Comparison of ENCODE assay signal across 8 mouse cellular contexts in the genomic region with DNA sequence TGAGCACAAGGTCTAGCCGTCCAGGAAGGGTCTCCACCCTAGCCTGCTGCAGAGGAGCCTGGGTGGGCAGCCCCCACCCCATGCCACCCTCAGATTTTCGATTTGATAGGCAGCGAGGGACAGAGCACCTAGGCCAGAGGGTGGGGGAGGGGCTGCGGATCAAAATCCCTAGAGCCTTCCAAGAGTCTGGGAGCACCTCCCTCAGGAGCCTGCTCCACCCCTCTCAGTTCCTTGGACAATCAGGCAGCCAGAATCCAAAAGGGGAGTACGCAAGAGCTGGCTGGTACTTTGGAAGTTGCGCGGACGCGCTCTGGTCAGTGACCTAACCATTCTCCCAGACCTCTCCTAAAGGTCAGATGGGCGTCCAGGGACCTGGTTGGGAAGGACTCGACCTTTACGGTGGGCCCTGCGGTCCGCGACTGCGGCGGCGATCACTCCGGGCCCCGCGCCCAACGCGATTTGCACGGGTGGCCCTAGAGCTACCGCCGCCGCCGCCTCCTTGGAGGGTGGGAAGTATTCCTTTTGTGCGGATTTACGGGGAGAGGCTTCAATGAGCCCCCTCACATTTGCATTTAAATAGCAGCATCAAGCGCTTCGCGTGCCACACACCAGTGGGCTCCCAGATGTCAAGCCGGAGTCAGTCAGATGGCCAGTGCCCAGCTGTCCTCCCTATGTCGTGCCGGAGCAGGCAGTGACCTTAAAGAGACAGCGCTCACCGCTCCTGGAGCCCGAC. TPM values are rescaled to one million over a fixed set of nuclear protein-coding genes. Genes with fewer than 3 reads are reported as not detected.
DNase-seq lines count a peak whose midpoint lies in the region; ATAC-seq and TF ChIP-seq lines count a peak whose summit lies in the region.

No protein-coding gene starts in this region.

- peaks cover 67% of the 10 kb centered on the region for H3K27me3 ChIP-seq in midbrain, embryonic 13.5 days

- peak; percentile 24 for ATAC-seq in midbrain, embryonic 13.5 days

- no peaks in the 10 kb centered on the region for H3K4me1 ChIP-seq in ES-E14 (ENCODE audit: control insufficient read depth in 2 of 2, insufficient read depth in 2 of 2, low read length in 2 of 2, poor library complexity in 1 of 2)
- peaks cover 77% of the 10 kb centered on the region for H3K4me1 ChIP-seq in midbrain, embryonic 13.5 days (replicated peaks)

- intact Hi-C loops in left cerebral cortex, postnatal 10 days (cut with DNase I), result loop anchor here (5.0 kb wide), 2 partner anchors 70 to 110 kb away; no protein-coding TSS in a partner anchor

- no peak for DNase-seq in ES-E14 (ENCODE audit: low read depth, low spot score)
- DNase-seq in embryo, embryonic 10 days (ENCODE audit: low spot score), result peak; percentile 75
- DNase-seq in heart, postnatal 4 days, result peak; percentile 28
- no peak for DNase-seq in urinary bladder, adult 2 months (ENCODE audit: low spot score)
- no peak for DNase-seq in Muller cell, postnatal 12 days (ENCODE audit: inconsistent ontology term)
- DNase-seq in left cerebral cortex, adult 18-20 months (ENCODE audit: low spot score in 2 of 2), result no peak
- DNase-seq in left cerebral cortex, postnatal 10 days (ENCODE audit: extremely low spot score in 1 of 2, low spot score in 2 of 2), result no peak

- no peaks in the 10 kb centered on the region for H3K9me3 ChIP-seq in ES-E14 (ENCODE audit: control insufficient read depth, insufficient read depth, low read depth, low read length)
- H3K9me3 ChIP-seq in midbrain, embryonic 13.5 days, result no peaks in the 10 kb centered on the region

- in situ Hi-C loops in ES-E14 (cut with MboI; ENCODE audit: low sequenced_read_pairs in 2 of 2, unreplicated experiment in 2 of 2), result loop anchor here in 1 of 2 experiments (10.0 to 25.0 kb wide), 2 partner anchors 722 to 830 kb away; no protein-coding TSS in a partner anchor

- H3K36me3 ChIP-seq in ES-E14 (ENCODE audit: control insufficient read depth, insufficient read depth, low read length, poor library complexity, severe bottlenecking), result no peaks in the 10 kb centered on the region
- H3K36me3 ChIP-seq in midbrain, embryonic 13.5 days, result no peaks in the 10 kb centered on the region

- peak overlapping the region; percentile 33 to 39; a peak in 2 of 4 replicates for H3K4me3 ChIP-seq in ES-E14 (ENCODE audit: insufficient read depth in 1 of 2, low read depth in 1 of 2, low read length in 2 of 2, poor library complexity in 1 of 2, severe bottlenecking in 1 of 2)
- H3K4me3 ChIP-seq in midbrain, embryonic 13.5 days (replicated peaks), result peak overlapping the region; percentile 78

- WGBS in midbrain, embryonic 13.5 days, result 1% methylated on average over 39 of the region's 39 CpGs

- H3K9ac ChIP-seq in ES-E14 (ENCODE audit: insufficient read depth, low read depth, low read length, poor library complexity, severe bottlenecking), result no peak overlapping the region
- peak overlapping the region; percentile 87 for H3K9ac ChIP-seq in midbrain, embryonic 13.5 days (replicated peaks)

- no peak overlapping the region for H3K27ac ChIP-seq in ES-E14 (ENCODE audit: insufficient read depth, low read depth, low read length, poor library complexity, severe bottlenecking)
- H3K27ac ChIP-seq in midbrain, embryonic 13.5 days, result peak overlapping the region; percentile 98

- H3K4me2 ChIP-seq in midbrain, embryonic 13.5 days (replicated peaks), result peak overlapping the region; percentile 77

TF ChIP-seq in ES-E14, 5 proteins besides CTCF, POLR2A, EP300 and RAD21:
- no peak for TF ChIP-seq HCFC1 (IDR thresholded peaks at IDR 0.05; ENCODE audit: borderline replicate concordance, insufficient read depth, low read length)
- TF ChIP-seq ZNF384 (IDR thresholded peaks at IDR 0.05; ENCODE audit: low read depth, low read length), result no peak
- no peak for TF ChIP-seq ZC3H11A (IDR thresholded peaks at IDR 0.05; ENCODE audit: borderline replicate concordance, low read depth, low read length)
- no peak for TF ChIP-seq CHD2 (IDR thresholded peaks at IDR 0.05; ENCODE audit: low read depth, low read length)
- no peak for TF ChIP-seq MAFK (IDR thresholded peaks at IDR 0.05; ENCODE audit: insufficient read depth, low read depth, low read length)

RNA-seq across cellular contexts. Expression of a gene that starts 2.8 kb away (rescaled TPM):
- total RNA-seq in ES-E14 (2012; rRNA removed), result 0.16 and 0.22 TPM in 2 replicates
- total RNA-seq in heart, postnatal 4 days (2021), result 10 to 100 TPM; 18.7 to 20.1 TPM
- 18.1 and 18.2 TPM in 2 replicates for polyA plus RNA-seq in midbrain, embryonic 13.5 days (2015; fragmentation: Nextera tagmentation; extraction: Ambion mirVana)
- 1.1 and 1.2 TPM in 2 replicates for polyA plus RNA-seq in urinary bladder, adult 2 months (2012; rRNA removed)
- total RNA-seq in left cerebral cortex, adult 18-20 months (2021), result under 1 TPM; 0.30 to 0.63 TPM
- under 1 TPM; 0.77 to 0.79 TPM for total RNA-seq in left cerebral cortex, postnatal 10 days (2021)

Comparison
In these comparisons a context has a peak if more than half of its experiments do, and no peak if none do; other contexts are left out.
1. DNase-seq: peak in embryo, embryonic 10 days (single experiment) and heart, postnatal 4 days (single experiment); none in ES-E14 (single experiment), urinary bladder, adult 2 months (single experiment), Muller cell, postnatal 12 days (single experiment), left cerebral cortex, adult 18-20 months (0 of 2) and left cerebral cortex, postnatal 10 days (0 of 2).
2. RNA of a gene that starts 2.8 kb away (total RNA-seq): 18.7 to 20.1 TPM in heart, postnatal 4 days; 0.77 to 0.79 TPM in left cerebral cortex, postnatal 10 days, 0.30 to 0.63 TPM in left cerebral cortex, adult 18-20 months and 0.16 to 0.22 TPM in ES-E14; every median in the first group is over 10 times any median in the second.